Mouse (Mus musculus): ENCODE measurements around the gene Thsd7b. TPM values are rescaled to one million over a fixed set of nuclear protein-coding genes. Genes with fewer than 3 reads are reported as not detected.
"Not testable (repeated sequence)": the region's sequence is repeated elsewhere in the genome, so short reads cannot be mapped to it uniquely, and the experiment has no call there.

Thsd7b gene
- polyA plus RNA-seq, 1 experiment from 2014 or later = 12.3 TPM

- no peaks in the 10 kb centered on the region for H3K4me1 ChIP-seq (ENCODE audit: control insufficient read depth, insufficient read depth, low read length)
- H3K4me3 ChIP-seq (replicated peaks; ENCODE audit: low read depth, low read length) = no peak overlapping the region
- no peaks in the 10 kb centered on the region for H3K36me3 ChIP-seq (ENCODE audit: control insufficient read depth, insufficient read depth, low read length)
- H3K27me3 ChIP-seq (ENCODE audit: control insufficient read depth, insufficient read depth, low read length) = no peaks in the 10 kb centered on the region
- no peaks in the 10 kb centered on the region for H3K9me3 ChIP-seq (ENCODE audit: control insufficient read depth, low read length)
- WGBS = 83% methylated on average over 6 of the region's 6 CpGs
- DNase-seq (no peak), ATAC-seq (ENCODE audit: low FRiP score, low TSS enrichment) (no peak)
- H3K9ac ChIP-seq (replicated peaks; ENCODE audit: low read length) = no peak overlapping the region
- H3K27ac ChIP-seq (replicated peaks; ENCODE audit: low read depth, low read length) = no peak overlapping the region
- H3K4me2 ChIP-seq (ENCODE audit: low read length) = no peak overlapping the region
Observed at GRCm38 (mm10) chr1:129624519-129624918, 351.4 kb downstream of the Thsd7b start.

DNA sequence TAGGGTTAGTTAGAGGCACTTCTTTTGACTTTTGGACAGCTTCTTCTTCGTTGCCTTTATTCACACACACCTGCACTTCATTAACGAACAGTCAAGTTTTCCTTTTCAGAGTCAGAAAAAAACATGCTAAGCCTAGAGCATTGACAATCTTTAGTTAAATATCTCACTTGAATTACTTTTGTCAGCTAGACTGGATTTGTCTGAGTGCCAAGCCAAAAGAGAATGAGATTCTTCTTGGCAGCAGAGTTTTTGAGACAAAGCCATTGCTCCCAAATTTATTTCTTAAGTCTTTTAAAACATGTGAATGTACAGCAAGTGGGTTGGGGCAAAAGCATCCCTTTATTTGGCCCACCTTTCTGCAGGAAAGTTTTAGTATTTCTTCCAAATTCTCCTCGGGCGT, 362.0 kb downstream of the Thsd7b start:
- Histone ChIP-seq H3K9ac (replicated peaks; ENCODE audit: low read length) (no peak overlapping the region), H3K27me3 (ENCODE audit: control insufficient read depth, insufficient read depth, low read length) (no peaks in the 10 kb centered on the region), H3K4me3 (replicated peaks; ENCODE audit: low read depth, low read length) (no peak overlapping the region), H3K4me2 (ENCODE audit: low read length) (no peak overlapping the region), H3K36me3 (ENCODE audit: control insufficient read depth, insufficient read depth, low read length) (no peaks in the 10 kb centered on the region), H3K27ac (replicated peaks; ENCODE audit: low read depth, low read length) (no peak overlapping the region), H3K9me3 (ENCODE audit: control insufficient read depth, low read length) (no peaks in the 10 kb centered on the region), H3K4me1 (ENCODE audit: control insufficient read depth, insufficient read depth, low read length) (no peaks in the 10 kb centered on the region)
- DNase-seq (no peak), ATAC-seq (ENCODE audit: low FRiP score, low TSS enrichment) (no peak)
- WGBS = 77% methylated on average over 4 of the region's 4 CpGs

DNA sequence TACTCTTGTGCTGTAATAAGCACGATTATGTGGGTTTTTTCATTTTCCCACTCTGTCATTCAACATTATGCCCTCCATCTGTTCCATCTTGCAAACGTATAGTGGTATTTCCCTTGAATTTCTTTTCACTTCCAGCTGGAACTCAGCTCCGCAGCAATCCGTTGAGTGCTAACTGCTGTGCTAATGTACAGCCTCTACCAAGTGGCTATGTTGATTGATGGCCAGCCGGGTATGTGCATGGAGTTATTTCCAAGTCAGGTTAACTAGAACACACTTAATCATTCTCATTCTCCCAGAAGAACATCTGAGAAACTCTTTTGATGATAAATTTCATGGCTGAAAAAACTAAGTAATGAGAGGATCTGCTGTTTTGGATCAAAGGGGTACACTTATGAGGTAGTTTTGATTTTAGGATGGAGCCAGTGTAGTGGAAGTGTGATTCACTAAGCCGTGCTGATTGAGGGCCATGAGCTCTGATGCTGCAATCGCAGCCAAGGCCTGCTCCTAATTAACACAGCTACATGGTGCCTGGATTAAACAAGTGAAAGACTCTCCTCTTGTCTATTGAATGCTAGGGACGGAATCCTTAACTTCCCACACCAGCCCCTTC, 371.3 kb downstream of the Thsd7b start:
- no peak overlapping the region for H3K4me2 ChIP-seq (ENCODE audit: low read length)
- no peak for ATAC-seq (ENCODE audit: low FRiP score, low TSS enrichment)
- no peaks in the 10 kb centered on the region for H3K36me3 ChIP-seq (ENCODE audit: control insufficient read depth, insufficient read depth, low read length)
- peak; percentile 5 for DNase-seq
- H3K9ac ChIP-seq (replicated peaks; ENCODE audit: low read length) = no peak overlapping the region
- H3K4me3 ChIP-seq (replicated peaks; ENCODE audit: low read depth, low read length) = no peak overlapping the region
- H3K9me3 ChIP-seq (ENCODE audit: control insufficient read depth, low read length) = no peaks in the 10 kb centered on the region
- H3K4me1 ChIP-seq (ENCODE audit: control insufficient read depth, insufficient read depth, low read length) = no peaks in the 10 kb centered on the region
- no peaks in the 10 kb centered on the region for H3K27me3 ChIP-seq (ENCODE audit: control insufficient read depth, insufficient read depth, low read length)
- no peak overlapping the region for H3K27ac ChIP-seq (replicated peaks; ENCODE audit: low read depth, low read length)
- WGBS = 76% methylated on average over 8 of the region's 8 CpGs

GRCm38 (mm10) chr1:129651448-129651847, 378.3 kb downstream of the Thsd7b start:
- 94% methylated on average over 6 of the region's 6 CpGs for WGBS
- H3K9ac ChIP-seq (replicated peaks; ENCODE audit: low read length); H3K4me2 ChIP-seq (ENCODE audit: low read length); ATAC-seq (ENCODE audit: low FRiP score, low TSS enrichment); H3K27me3 ChIP-seq (ENCODE audit: control insufficient read depth, insufficient read depth, low read length); H3K4me3 ChIP-seq (replicated peaks; ENCODE audit: low read depth, low read length); H3K27ac ChIP-seq (replicated peaks; ENCODE audit: low read depth, low read length); H3K9me3 ChIP-seq (ENCODE audit: control insufficient read depth, low read length); H3K4me1 ChIP-seq (ENCODE audit: control insufficient read depth, insufficient read depth, low read length); DNase-seq; H3K36me3 ChIP-seq (ENCODE audit: control insufficient read depth, insufficient read depth, low read length): not testable (repeated sequence)

DNA sequence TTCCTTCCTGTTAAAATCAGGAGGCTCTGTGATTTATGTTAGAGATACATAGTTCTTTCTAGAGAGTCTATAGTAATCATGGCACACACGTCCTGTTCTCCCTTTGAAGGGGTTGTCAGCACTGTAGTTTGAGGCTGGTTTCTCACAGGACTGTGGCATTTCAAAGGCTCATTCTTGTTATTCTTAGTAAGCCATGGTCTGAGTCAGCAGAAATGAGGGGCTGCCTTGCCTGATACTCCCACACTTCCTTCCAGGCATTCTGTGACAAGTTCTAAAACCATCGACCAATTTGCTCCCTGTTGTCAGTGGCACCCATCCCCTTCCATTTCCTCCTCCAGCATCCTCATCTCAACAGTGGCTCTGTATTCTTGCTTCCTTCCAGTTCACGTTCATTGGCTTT, 384.9 kb downstream of the Thsd7b start:
- Histone ChIP-seq H3K36me3 (ENCODE audit: control insufficient read depth, insufficient read depth, low read length) (no peaks in the 10 kb centered on the region), H3K27ac (replicated peaks; ENCODE audit: low read depth, low read length) (no peak overlapping the region), H3K9me3 (ENCODE audit: control insufficient read depth, low read length) (no peaks in the 10 kb centered on the region), H3K4me1 (ENCODE audit: control insufficient read depth, insufficient read depth, low read length) (no peaks in the 10 kb centered on the region), H3K27me3 (ENCODE audit: control insufficient read depth, insufficient read depth, low read length) (no peaks in the 10 kb centered on the region), H3K4me3 (replicated peaks; ENCODE audit: low read depth, low read length) (no peak overlapping the region), H3K9ac (replicated peaks; ENCODE audit: low read length) (no peak overlapping the region), H3K4me2 (ENCODE audit: low read length) (no peak overlapping the region)
- 74% methylated on average over 3 of the region's 3 CpGs for WGBS
- ATAC-seq (ENCODE audit: low FRiP score, low TSS enrichment) = no peak
- no peak for DNase-seq

DNA sequence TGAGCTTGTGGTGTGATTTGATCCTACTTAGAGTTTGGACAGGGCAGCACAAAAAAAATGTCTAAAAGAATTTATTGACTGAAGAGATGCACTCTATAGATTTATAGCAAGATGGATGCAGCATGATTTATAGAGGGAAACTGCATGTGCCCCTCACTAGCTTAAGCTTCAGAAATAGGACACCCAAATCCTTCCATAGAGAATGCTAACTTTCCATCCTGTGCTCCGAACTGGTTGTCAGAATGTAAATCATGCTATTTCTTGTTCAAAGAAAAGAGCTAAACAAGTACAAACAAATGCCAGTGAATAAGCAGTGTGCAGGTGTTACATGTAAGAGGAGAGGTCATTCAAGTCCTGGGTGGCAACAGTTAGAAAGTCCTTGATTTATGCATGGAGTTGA, 402.8 kb downstream of the Thsd7b start:
- ATAC-seq (ENCODE audit: low FRiP score, low TSS enrichment) (no peak), DNase-seq (no peak)

DNA sequence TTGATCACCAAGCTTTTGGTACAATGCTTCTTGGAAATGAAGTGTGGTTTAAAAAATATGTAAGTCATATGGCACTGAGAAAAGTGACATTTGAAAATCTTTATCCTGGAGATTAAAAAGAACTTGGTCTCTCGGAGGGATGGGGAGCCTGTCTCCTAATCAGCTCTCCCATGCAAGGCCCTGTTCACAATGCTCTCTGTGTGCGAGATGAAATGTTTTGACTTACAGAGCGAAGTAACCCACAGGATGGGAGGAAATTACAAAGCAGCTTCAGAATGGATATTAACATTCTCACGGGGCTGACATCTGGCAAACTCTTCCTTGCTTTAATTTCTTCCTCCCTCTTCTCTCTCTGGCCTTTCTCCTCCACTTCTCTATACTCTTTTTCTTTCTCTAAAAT, 405.7 kb downstream of the Thsd7b start:
- DNase-seq = no peak
- H3K9me3 ChIP-seq (ENCODE audit: control insufficient read depth, low read length) = no peaks in the 10 kb centered on the region
- no peak for ATAC-seq (ENCODE audit: low FRiP score, low TSS enrichment)
- H3K27ac ChIP-seq (replicated peaks; ENCODE audit: low read depth, low read length) = no peak overlapping the region
- H3K4me2 ChIP-seq (ENCODE audit: low read length) = no peak overlapping the region
- 41% methylated on average over 4 of the region's 4 CpGs for WGBS
- no peak overlapping the region for H3K4me3 ChIP-seq (replicated peaks; ENCODE audit: low read depth, low read length)
- H3K36me3 ChIP-seq (ENCODE audit: control insufficient read depth, insufficient read depth, low read length) = no peaks in the 10 kb centered on the region
- H3K4me1 ChIP-seq (ENCODE audit: control insufficient read depth, insufficient read depth, low read length) = no peaks in the 10 kb centered on the region
- no peak overlapping the region for H3K9ac ChIP-seq (replicated peaks; ENCODE audit: low read length)
- H3K27me3 ChIP-seq (ENCODE audit: control insufficient read depth, insufficient read depth, low read length) = no peaks in the 10 kb centered on the region

More for the DNA sequence above, 402.8 kb downstream of the Thsd7b start:
- H3K4me2 ChIP-seq (ENCODE audit: low read length) = no peak overlapping the region
- no peaks in the 10 kb centered on the region for H3K4me1 ChIP-seq (ENCODE audit: control insufficient read depth, insufficient read depth, low read length)
- H3K4me3 ChIP-seq (replicated peaks; ENCODE audit: low read depth, low read length) = no peak overlapping the region
- 63% methylated on average over 1 of the region's 1 CpGs for WGBS
- no peaks in the 10 kb centered on the region for H3K36me3 ChIP-seq (ENCODE audit: control insufficient read depth, insufficient read depth, low read length)
- no peaks in the 10 kb centered on the region for H3K27me3 ChIP-seq (ENCODE audit: control insufficient read depth, insufficient read depth, low read length)
- no peak overlapping the region for H3K27ac ChIP-seq (replicated peaks; ENCODE audit: low read depth, low read length)
- no peak overlapping the region for H3K9ac ChIP-seq (replicated peaks; ENCODE audit: low read length)
- no peaks in the 10 kb centered on the region for H3K9me3 ChIP-seq (ENCODE audit: control insufficient read depth, low read length)

- H3K36me3 ChIP-seq (ENCODE audit: control insufficient read depth, insufficient read depth, low read length) = no peaks in the 10 kb centered on the region
- WGBS = 67% methylated on average over 1 of the region's 1 CpGs
- no peak for DNase-seq
- no peak for ATAC-seq (ENCODE audit: low FRiP score, low TSS enrichment)
- H3K4me2 ChIP-seq (ENCODE audit: low read length) = no peak overlapping the region
- H3K27me3 ChIP-seq (ENCODE audit: control insufficient read depth, insufficient read depth, low read length) = no peaks in the 10 kb centered on the region
- no peaks in the 10 kb centered on the region for H3K9me3 ChIP-seq (ENCODE audit: control insufficient read depth, low read length)
- H3K4me3 ChIP-seq (replicated peaks; ENCODE audit: low read depth, low read length) = no peak overlapping the region
- H3K4me1 ChIP-seq (ENCODE audit: control insufficient read depth, insufficient read depth, low read length) = no peaks in the 10 kb centered on the region
- no peak overlapping the region for H3K9ac ChIP-seq (replicated peaks; ENCODE audit: low read length)
- H3K27ac ChIP-seq (replicated peaks; ENCODE audit: low read depth, low read length) = no peak overlapping the region
Observed at GRCm38 (mm10) chr1:129705701-129706100, 432.6 kb downstream of the Thsd7b start.

- Histone ChIP-seq H3K27me3 (ENCODE audit: control insufficient read depth, insufficient read depth, low read length) (no peaks in the 10 kb centered on the region), H3K4me2 (ENCODE audit: low read length) (no peak overlapping the region), H3K9me3 (ENCODE audit: control insufficient read depth, low read length) (no peaks in the 10 kb centered on the region), H3K4me1 (ENCODE audit: control insufficient read depth, insufficient read depth, low read length) (no peaks in the 10 kb centered on the region), H3K27ac (replicated peaks; ENCODE audit: low read depth, low read length) (no peak overlapping the region), H3K4me3 (replicated peaks; ENCODE audit: low read depth, low read length) (no peak overlapping the region), H3K9ac (replicated peaks; ENCODE audit: low read length) (no peak overlapping the region), H3K36me3 (ENCODE audit: control insufficient read depth, insufficient read depth, low read length) (no peaks in the 10 kb centered on the region)
- DNase-seq (no peak), ATAC-seq (ENCODE audit: low FRiP score, low TSS enrichment) (no peak)
- 96% methylated on average over 3 of the region's 3 CpGs for WGBS
Observed at GRCm38 (mm10) chr1:129712706-129713105, 439.6 kb downstream of the Thsd7b start.

Data from midbrain, embryonic 14.5 days (tissue).